Mouse (Mus musculus) embryonic fibroblast, embryonic 13.5 days (primary cell): ENCODE measurements at regions not wholly inside any gene's neighbourhood (a gene's known extent, or its start where the extent isn't known, plus 50 kb on each side); places are given as distances from the start of the nearest gene placed in this dataset.

Experiments used
- CTCF ChIP-seq: IDR thresholded peaks from 2 replicates; pipeline ENCODE4 v1.5.1; 2011; ENCODE audit warnings: mild to moderate bottlenecking, control low read depth, low read length, moderate library complexity, borderline replicate concordance; ENCODE audit not compliant: insufficient read depth
- POLR2A ChIP-seq: IDR thresholded peaks from 2 replicates; pipeline ENCODE4 v1.6.1; 2011; ENCODE audit warnings: low read depth, mild to moderate bottlenecking, control low read depth, low read length, moderate library complexity

DNA sequence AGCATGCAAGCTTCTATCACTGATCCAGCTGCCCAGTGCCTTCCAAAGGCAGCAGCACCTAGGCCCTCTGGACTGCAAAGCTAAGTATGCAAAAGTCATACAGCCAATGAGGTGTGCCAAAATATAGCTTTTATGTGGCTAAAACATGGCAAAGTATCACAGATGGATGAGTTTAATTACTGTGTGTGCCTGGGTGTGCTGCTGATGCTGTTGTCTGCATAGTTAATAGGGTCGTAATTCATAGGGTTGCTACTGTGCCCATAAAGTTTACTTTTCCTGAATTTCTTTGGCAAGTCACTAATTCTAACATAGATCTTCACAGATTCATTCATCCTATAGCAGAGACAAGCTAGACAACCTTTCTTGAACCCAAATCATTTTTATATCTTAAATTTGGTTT, 93.1 kb upstream of the Trpm1 start:
- TF ChIP-seq CTCF (no peak), POLR2A (no peak)
